Mouse (Mus musculus) large intestine, adult 2 months (tissue): ENCODE results near the gene Pex6. TPM values are rescaled to one million over a fixed set of nuclear protein-coding genes. Genes with fewer than 3 reads are reported as not detected.

Experiments
- DNase-seq: peaks from one replicate; pipeline ENCODE4 v3.0.0-alpha.2; 2012; ENCODE audit warnings: low read depth, low spot score
- WGBS: fragments of 180-500 bp; shearing (Covaris S2); methylation state at CpG from one replicate; pipeline ENCODE4 v1.1.7; 2018; 5-methylcytosine and 5-hydroxymethylcytosine counted together
- polyA plus RNA-seq: library from polyadenylated mRNA; depleted of rRNA; stranded (reverse); fragments of >200 nt; gene quantifications from 2 replicates; pipeline ENCODE4 v1.2.3, GENCODE M21; 2012; rRNA removed

Pex6 gene
- polyA plus RNA-seq, 1 experiment: 46.8 TPM

GRCm38 (mm10) chr17:46770546-46770945 lies 59.3 kb downstream of the Pex6 start:
- 93% methylated on average over 11 of the region's 11 CpGs for WGBS

DNA sequence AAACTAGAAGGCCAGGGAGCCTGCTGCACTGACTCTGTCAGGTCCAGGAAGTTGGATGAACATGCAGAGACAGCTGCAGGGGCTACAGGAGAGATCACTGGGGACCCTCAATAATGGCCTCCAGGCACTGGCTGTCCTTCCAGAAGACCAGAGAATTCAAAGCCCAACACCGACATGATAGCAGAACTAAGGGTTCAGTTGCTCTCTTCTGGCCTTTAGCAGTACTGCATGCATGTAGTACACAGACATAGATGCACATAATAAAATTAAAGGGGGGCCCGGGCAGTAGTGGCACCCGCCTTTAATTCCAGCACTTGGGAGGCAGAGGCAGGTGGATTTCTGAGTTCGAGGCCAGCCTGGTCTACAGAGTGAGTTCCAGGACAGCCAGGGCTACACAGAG lies 59.8 kb downstream of the Pex6 start:
- 82% methylated on average over 4 of the region's 4 CpGs for WGBS
- no peak for DNase-seq

More at GRCm38 (mm10) chr17:46770546-46770945, 59.3 kb downstream of the Pex6 start:
- DNase-seq: no peak

DNA sequence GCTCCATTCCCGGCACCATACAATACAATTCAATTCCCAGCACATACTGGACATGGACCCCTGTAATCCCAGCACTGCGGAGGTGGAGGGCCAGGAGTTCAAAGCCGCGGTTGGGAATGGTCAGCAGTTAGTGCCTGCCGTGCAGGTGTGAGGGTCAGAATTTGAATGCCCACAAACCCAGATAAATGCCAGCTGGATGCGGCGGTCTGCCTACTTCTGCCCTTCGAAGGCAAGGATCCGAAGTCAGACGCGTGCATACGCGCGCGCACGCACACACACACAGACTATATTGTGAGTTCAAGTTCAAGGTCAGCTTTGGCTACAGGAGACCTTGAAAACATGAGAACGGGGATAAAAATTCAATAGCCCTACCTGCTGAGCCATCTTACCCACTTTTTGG lies 60.4 kb downstream of the Pex6 start:
- DNase-seq: no peak
- WGBS: 65% methylated on average over 17 of the region's 17 CpGs

- WGBS: 2% methylated on average over 5 of the region's 5 CpGs
- DNase-seq: no peak
These were observed 60.8 kb downstream of the Pex6 start for GRCm38 (mm10) chr17:46772038-46772403.

GRCm38 (mm10) chr17:46772404-46773277 lies 61.4 kb downstream of the Pex6 start, which contains the start of gene 2310039H08Rik:
Gene 2310039H08Rik (plus strand): TSS chr17:46772635.
- WGBS: under 1% methylated on average over 50 of the region's 50 CpGs

DNA sequence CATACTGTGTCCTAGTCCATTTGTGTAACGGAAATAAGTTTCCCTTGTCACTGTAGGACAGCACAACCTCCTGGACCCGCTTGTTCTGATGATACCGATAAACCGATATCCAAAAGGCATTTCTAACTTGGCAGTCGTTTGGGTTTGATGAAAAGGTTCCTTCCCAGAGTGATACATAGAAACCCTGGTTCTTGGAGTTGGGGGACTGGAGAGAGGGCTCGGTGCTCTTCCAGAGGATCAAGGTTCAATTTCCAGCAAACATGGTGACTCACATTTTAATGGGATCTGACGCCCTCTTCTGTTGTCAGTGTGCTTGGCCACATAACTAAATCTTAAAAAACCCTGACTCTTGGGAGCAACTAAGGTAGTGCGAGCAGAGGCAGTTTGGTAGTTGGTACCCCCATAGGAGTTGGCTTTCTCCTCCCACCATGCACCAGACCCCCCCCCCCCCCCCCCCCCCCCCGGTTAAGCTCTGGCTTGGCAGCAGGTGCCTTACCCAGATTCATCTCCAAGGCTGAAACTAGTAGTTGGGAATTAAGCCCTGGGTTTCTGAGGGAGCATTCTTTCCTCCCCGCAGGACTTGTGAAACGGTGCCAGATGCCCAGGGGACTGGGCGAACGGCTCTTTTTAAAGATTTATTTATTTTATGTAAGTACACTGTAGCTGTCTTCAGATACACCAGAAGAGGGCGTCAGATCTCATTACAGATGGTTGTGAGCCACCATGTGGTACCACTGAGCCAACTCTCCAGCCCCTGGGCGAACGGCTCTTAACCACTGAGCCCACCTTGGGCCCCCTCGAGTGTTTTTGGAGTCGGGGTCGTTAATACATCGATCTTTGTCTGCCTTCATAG lies 62.2 kb downstream of the Pex6 start:
- WGBS: 7% methylated on average over 20 of the region's 20 CpGs
- DNase-seq: peak; percentile 51

More at GRCm38 (mm10) chr17:46772404-46773277, 61.4 kb downstream of the Pex6 start, which contains the start of gene 2310039H08Rik:
- DNase-seq: peak; percentile 68

- no peak for DNase-seq
- WGBS: 42% methylated on average over 2 of the region's 2 CpGs
These were observed 62.8 kb downstream of the Pex6 start for GRCm38 (mm10) chr17:46774131-46774472.

DNA sequence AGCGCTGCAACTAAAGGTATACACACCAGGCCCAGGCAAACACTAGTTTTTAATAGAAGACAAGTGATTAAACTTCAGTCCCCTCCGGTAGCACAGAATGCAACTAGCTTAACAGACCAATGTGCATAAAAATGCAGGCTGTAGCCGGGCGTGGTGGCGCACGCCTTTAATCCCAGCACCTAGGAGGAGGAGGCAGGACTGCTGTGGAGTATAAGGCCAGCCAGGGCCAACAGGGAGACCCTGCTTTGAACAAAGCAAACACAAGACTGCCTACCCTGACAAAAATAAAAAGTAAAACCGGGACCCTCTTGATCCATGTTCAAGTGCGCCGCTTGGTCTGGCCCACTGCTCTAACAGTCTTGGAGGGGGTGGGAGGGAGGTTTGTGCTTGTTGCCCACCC lies 63.8 kb downstream of the Pex6 start:
- 82% methylated on average over 9 of the region's 9 CpGs for WGBS
- no peak for DNase-seq

Other genes with a start within 250 kb of the Pex6 start
- 0.11 and 0.15 TPM in 2 replicates for gene Ttbk1, start 223.8 kb upstream of the Pex6 start, polyA plus RNA-seq
- 7.1 and 8.1 TPM in 2 replicates for gene Dnph1, start 214.8 kb upstream of the Pex6 start, polyA plus RNA-seq
- gene Cul9, start 165.1 kb upstream of the Pex6 start, polyA plus RNA-seq: 4.1 and 6.1 TPM in 2 replicates
- gene Srf, start 155.3 kb upstream of the Pex6 start, polyA plus RNA-seq: 120 and 129 TPM in 2 replicates
- gene Ptk7, start 82.0 kb upstream of the Pex6 start, polyA plus RNA-seq: 6.6 and 7.1 TPM in 2 replicates
- 80.8 and 113 TPM in 2 replicates for gene Klc4, start 65.4 kb upstream of the Pex6 start, polyA plus RNA-seq
- gene Mrpl2, start 65.2 kb upstream of the Pex6 start, polyA plus RNA-seq: 73.1 and 99.3 TPM in 2 replicates
- 7.7 and 8.5 TPM in 2 replicates for gene Cul7, start 61.1 kb upstream of the Pex6 start, polyA plus RNA-seq
- gene Rrp36, start 37.1 kb upstream of the Pex6 start, polyA plus RNA-seq: 42.4 and 47.6 TPM in 2 replicates
- 83.7 and 90.1 TPM in 2 replicates for gene Mea1, start 32.7 kb upstream of the Pex6 start, polyA plus RNA-seq
- 79.1 and 90.0 TPM in 2 replicates for gene Klhdc3, start 30.5 kb upstream of the Pex6 start, polyA plus RNA-seq
- 86.8 and 108 TPM in 2 replicates for gene Ppp2r5d, start 6.4 kb upstream of the Pex6 start, polyA plus RNA-seq
- 0.94 and 1.5 TPM in 2 replicates for gene Gnmt, start 17.7 kb downstream of the Pex6 start, polyA plus RNA-seq
- 34.9 and 38.8 TPM in 2 replicates for gene Cnpy3, start 40.8 kb downstream of the Pex6 start, polyA plus RNA-seq
- not detected in 2 replicates for gene Ptcra, start 52.2 kb downstream of the Pex6 start, polyA plus RNA-seq
- gene 2310039H08Rik, start 61.2 kb downstream of the Pex6 start, polyA plus RNA-seq: 67.3 and 82.3 TPM in 2 replicates
- 27.2 and 28.5 TPM in 2 replicates for gene Rpl7l1, start 71.2 kb downstream of the Pex6 start, polyA plus RNA-seq
- gene Bicral, start 147.0 kb downstream of the Pex6 start, polyA plus RNA-seq: 5.4 and 11.4 TPM in 2 replicates
- gene Tbcc, start 179.2 kb downstream of the Pex6 start, polyA plus RNA-seq: 16.0 and 18.2 TPM in 2 replicates
- not detected in 2 replicates for gene Prph2, start 199.0 kb downstream of the Pex6 start, polyA plus RNA-seq